Mouse (Mus musculus): ENCODE measurements around the gene Scube1. TPM values are rescaled to one million over a fixed set of nuclear protein-coding genes. Genes with fewer than 3 reads are reported as not detected.

Scube1 gene
- polyA plus RNA-seq, 1 experiment from 2014 or later, result 14.8 TPM

DNA sequence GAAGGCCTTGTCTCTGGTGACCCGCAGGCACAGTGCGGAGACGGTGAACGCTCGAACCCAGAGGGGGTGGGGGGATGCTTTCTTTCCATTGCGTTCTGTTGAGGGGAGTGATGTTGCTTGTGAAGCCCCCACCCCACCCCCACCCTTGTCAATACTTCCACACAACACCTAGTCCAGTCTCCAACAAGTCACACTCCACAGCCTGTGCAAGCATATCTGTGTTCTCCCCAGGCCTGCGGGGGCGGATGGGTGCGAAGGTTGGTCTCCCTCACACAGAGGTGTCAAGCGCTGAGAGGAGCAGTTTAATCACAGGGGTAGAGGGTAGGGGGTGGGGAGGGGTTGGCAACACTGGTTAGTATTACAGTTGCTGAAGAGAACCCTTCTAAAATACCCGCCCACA is 118.6 kb downstream of the Scube1 start:
- H3K4me1 ChIP-seq, result no peaks in the 10 kb centered on the region
- 89% methylated on average over 11 of the region's 11 CpGs for WGBS
- H3K9me3 ChIP-seq, result no peaks in the 10 kb centered on the region
- no peaks in the 10 kb centered on the region for H3K36me3 ChIP-seq (replicated peaks)
- no peaks in the 10 kb centered on the region for H3K27me3 ChIP-seq (replicated peaks)
- H3K9ac ChIP-seq, result no peak overlapping the region
- ATAC-seq (replicated peaks), result no peak
- no peak overlapping the region for H3K4me2 ChIP-seq
- H3K4me3 ChIP-seq, result no peak overlapping the region
- no peak overlapping the region for H3K27ac ChIP-seq

DNA sequence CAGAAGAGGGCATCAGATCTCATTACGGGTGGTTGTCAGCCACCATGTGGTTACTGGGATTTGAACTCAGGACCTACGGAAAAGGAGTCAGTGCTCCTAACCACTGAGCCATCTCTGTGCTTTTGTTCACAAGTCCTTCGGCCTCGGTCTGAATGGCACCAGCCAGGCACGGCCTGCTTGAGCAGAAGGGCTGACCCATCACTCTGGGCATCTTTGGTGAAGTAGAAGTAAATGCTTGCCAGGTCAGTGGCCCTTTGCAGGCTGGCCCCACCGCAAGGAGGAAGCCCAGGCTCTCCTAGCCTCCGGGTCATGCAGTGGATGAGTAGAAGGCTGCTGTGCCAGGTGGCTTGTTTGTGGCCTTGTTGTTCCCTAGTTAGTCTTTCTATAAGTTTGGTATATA is 121.4 kb downstream of the Scube1 start:
- Histone ChIP-seq H3K36me3 (replicated peaks) (no peaks in the 10 kb centered on the region), H3K27me3 (replicated peaks) (no peaks in the 10 kb centered on the region), H3K27ac (no peak overlapping the region), H3K4me1 (no peaks in the 10 kb centered on the region), H3K4me3 (no peak overlapping the region), H3K9ac (no peak overlapping the region), H3K9me3 (no peaks in the 10 kb centered on the region), H3K4me2 (no peak overlapping the region)
- ATAC-seq (replicated peaks), result no peak
- 94% methylated on average over 7 of the region's 7 CpGs for WGBS

DNA sequence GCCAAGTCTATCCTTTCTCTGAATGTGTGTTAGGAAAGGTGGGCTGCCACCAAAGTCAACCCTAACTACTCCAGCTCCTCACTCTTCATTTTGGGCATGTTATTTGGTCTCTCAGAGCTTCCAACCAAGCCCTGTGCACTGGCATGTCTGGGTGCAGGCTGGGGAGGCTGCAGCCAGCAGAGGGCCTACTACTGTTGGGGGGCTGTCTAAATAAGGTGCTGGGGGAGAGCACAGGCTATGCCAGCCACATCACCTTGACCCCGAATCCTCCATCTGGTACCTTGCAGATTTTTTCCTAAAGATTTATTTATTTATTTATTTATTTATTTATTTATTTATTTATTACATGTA is 121.8 kb downstream of the Scube1 start:
- no peaks in the 10 kb centered on the region for H3K9me3 ChIP-seq
- no peaks in the 10 kb centered on the region for H3K4me1 ChIP-seq
- no peak overlapping the region for H3K4me3 ChIP-seq
- no peaks in the 10 kb centered on the region for H3K27me3 ChIP-seq (replicated peaks)
- no peak overlapping the region for H3K9ac ChIP-seq
- 90% methylated on average over 1 of the region's 1 CpGs for WGBS
- H3K36me3 ChIP-seq (replicated peaks), result no peaks in the 10 kb centered on the region
- no peak overlapping the region for H3K27ac ChIP-seq
- no peak overlapping the region for H3K4me2 ChIP-seq
- ATAC-seq (replicated peaks), result no peak

DNA sequence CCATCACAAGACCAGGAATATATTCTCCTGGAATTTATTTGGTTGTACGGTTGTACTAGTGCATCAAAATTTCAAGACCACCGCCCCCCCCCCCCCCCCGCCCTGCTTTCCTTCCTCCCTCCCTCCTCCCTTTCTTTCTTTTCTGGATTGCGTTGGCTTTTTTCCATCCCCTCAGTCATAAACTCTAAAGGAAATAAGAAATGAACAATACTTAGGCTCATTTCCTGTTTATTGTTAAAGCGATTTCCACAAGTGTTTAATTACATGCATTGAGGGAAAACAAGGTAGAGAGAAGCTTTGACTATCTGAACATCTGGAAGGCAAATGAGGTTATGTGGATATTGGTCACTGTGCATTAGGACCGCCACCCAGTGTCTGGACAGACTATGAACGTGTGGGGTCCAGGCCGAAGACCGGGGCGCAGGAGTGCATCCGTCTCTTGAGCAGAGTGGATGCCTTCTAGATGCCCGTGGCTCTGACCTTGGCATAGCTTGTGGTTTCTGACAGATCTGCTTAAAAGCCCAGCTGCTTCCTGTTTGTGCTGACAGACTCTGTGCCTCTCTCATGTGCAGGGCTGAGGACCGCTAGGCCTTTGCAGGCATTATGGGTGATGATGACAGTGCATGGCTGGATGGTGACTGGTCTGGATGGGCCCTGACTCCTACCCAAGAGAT is 122.3 kb downstream of the Scube1 start:
- WGBS, result 87% methylated on average over 13 of the region's 13 CpGs
- ATAC-seq (replicated peaks), result no peak
- no peaks in the 10 kb centered on the region for H3K27me3 ChIP-seq (replicated peaks)
- H3K4me2 ChIP-seq, result no peak overlapping the region
- no peak overlapping the region for H3K4me3 ChIP-seq
- no peaks in the 10 kb centered on the region for H3K36me3 ChIP-seq (replicated peaks)
- no peak overlapping the region for H3K9ac ChIP-seq
- H3K27ac ChIP-seq, result no peak overlapping the region
- no peaks in the 10 kb centered on the region for H3K4me1 ChIP-seq
- no peaks in the 10 kb centered on the region for H3K9me3 ChIP-seq

DNA sequence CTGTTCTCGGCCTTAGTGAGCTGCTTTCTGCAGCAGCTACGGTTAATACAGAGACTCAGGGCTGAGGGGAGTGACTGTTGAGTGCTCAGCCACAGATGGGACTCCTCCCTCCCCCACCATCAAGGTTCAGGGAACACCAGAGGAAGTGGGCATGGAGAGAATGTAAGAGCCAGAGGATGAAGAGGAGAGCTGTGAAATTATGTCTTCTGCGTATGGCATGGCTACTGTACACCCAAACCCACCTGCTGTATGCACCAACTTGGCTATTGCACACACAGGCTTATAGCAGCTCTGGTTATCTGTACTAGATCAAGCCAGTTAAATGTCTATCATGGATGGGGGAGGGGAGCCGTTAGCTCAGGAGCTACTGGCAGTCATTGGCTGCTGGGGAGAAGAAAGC is 123.6 kb downstream of the Scube1 start:
- Histone ChIP-seq H3K27me3 (replicated peaks) (no peaks in the 10 kb centered on the region), H3K4me2 (no peak overlapping the region), H3K4me3 (no peak overlapping the region), H3K9ac (no peak overlapping the region), H3K9me3 (no peaks in the 10 kb centered on the region), H3K27ac (no peak overlapping the region), H3K36me3 (replicated peaks) (no peaks in the 10 kb centered on the region), H3K4me1 (no peaks in the 10 kb centered on the region)
- no peak for ATAC-seq (replicated peaks)
- WGBS, result 78% methylated on average over 4 of the region's 4 CpGs

DNA sequence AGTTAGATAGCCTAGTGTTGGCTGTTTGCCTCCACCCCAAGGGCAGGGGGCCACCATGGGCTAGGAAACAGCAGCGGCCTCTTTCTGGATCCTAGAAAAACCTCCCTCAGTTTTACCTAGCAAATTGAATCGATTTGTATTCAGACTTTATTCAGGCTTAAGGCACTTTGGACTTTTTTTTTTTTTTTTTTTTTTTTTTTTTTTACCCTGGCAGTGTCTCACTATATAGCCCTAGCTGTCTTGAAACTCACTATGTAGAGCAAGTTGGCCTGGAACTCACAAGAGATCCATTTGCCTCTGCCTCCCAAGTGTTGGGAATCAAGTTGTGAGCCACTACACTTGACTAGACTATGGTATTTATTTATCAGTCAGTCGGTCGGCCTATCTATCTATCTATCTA is 128.0 kb downstream of the Scube1 start:
- ATAC-seq (replicated peaks), result no peak
- H3K27ac ChIP-seq, result no peak overlapping the region
- H3K36me3 ChIP-seq (replicated peaks), result no peaks in the 10 kb centered on the region
- no peaks in the 10 kb centered on the region for H3K9me3 ChIP-seq
- H3K4me2 ChIP-seq, result no peak overlapping the region
- H3K9ac ChIP-seq, result no peak overlapping the region
- peaks cover 22% of the 10 kb centered on the region for H3K4me1 ChIP-seq
- no peaks in the 10 kb centered on the region for H3K27me3 ChIP-seq (replicated peaks)
- 90% methylated on average over 4 of the region's 4 CpGs for WGBS
- no peak overlapping the region for H3K4me3 ChIP-seq

DNA sequence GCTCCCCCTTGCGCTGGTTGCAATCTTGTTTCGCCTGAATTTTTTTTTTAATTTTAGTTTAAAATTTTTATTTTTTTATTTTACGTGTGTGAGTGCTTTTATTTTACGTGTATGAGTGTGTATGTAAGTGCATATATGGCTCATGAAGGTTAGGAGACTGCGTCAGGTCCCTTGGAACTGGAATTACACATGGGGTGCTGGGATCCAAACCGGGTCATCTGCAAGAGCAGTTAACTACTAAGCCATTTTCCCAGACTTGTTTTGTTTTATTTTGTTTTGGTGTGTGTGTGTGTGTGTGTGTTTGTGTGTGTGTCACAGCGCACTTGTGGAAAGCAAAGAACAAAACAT is 129.5 kb downstream of the Scube1 start:
- H3K4me2 ChIP-seq, result peak overlapping the region; percentile 65
- H3K4me1 ChIP-seq, result peaks cover 22% of the 10 kb centered on the region
- peak overlapping the region; percentile 76 for H3K4me3 ChIP-seq
- no peaks in the 10 kb centered on the region for H3K9me3 ChIP-seq
- 38% methylated on average over 7 of the region's 7 CpGs for WGBS
- H3K27me3 ChIP-seq (replicated peaks), result no peaks in the 10 kb centered on the region
- H3K36me3 ChIP-seq (replicated peaks), result no peaks in the 10 kb centered on the region
- H3K9ac ChIP-seq, result peak overlapping the region; percentile 32
- H3K27ac ChIP-seq, result peak overlapping the region; percentile 70
- ATAC-seq (replicated peaks), result 0 out of 2 replicates have a peak, but pooled peaks have one; percentile 22

DNA sequence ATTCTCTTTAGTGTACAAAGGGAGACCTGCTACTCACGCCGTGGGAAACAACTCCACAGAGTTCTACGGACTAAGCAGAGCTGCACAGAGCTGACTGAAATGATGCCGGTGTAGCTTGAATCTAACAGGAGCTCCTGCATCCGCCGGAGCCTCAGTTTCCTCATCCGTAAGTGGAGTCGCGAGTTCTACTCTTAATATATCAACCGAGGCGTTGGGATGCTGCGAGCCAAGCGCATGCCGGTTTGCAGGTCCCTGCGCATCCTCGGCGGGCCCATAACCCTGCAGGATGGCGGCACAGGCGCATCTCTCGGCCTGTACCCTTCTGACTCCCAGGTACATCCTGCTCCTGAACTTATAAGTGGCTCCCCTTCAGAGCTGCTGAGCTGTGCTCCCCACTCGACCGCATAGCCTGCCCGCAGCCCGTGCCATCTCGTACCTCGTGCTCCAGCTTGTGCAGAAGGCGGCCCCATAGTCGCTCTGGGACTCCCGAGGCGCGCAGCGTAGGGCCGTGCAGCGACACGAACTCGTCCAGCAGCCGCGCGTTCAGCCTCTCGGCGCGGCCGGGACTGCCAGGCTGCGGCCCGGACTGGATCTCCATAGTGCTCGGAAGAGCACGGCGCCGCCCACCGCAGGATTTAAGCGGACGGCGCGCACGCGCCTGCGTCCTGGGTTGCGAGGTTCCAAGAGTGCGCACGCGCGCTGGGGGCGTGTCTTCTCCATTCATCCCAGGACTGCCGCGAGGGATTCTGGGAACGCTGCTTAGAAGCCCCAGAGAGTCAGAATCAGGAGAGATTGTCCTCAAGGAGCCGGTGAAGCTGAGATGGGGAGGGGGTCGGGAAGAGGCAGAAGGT is 130.1 kb downstream of the Scube1 start, which contains the start of gene Ttll12:
Gene Ttll12 (minus strand): TSS at position 645 of the 851 bp plus-strand sequence.
- H3K9me3 ChIP-seq, result no peaks in the 10 kb centered on the region
- H3K36me3 ChIP-seq (replicated peaks), result no peaks in the 10 kb centered on the region
- no peaks in the 10 kb centered on the region for H3K27me3 ChIP-seq (replicated peaks)
- H3K27ac ChIP-seq, result peak within 1 kb of the TSS; percentile 83
- under 1% methylated on average over 68 of the region's 68 CpGs for WGBS
- peak within 1 kb of the TSS; percentile 65 for H3K4me2 ChIP-seq
- peak within 1 kb of the TSS; percentile 74 for H3K9ac ChIP-seq
- peaks cover 22% of the 10 kb centered on the region for H3K4me1 ChIP-seq
- peak; percentile 95 for ATAC-seq (replicated peaks)
- peak within 1 kb of the TSS; percentile 76 for H3K4me3 ChIP-seq

DNA sequence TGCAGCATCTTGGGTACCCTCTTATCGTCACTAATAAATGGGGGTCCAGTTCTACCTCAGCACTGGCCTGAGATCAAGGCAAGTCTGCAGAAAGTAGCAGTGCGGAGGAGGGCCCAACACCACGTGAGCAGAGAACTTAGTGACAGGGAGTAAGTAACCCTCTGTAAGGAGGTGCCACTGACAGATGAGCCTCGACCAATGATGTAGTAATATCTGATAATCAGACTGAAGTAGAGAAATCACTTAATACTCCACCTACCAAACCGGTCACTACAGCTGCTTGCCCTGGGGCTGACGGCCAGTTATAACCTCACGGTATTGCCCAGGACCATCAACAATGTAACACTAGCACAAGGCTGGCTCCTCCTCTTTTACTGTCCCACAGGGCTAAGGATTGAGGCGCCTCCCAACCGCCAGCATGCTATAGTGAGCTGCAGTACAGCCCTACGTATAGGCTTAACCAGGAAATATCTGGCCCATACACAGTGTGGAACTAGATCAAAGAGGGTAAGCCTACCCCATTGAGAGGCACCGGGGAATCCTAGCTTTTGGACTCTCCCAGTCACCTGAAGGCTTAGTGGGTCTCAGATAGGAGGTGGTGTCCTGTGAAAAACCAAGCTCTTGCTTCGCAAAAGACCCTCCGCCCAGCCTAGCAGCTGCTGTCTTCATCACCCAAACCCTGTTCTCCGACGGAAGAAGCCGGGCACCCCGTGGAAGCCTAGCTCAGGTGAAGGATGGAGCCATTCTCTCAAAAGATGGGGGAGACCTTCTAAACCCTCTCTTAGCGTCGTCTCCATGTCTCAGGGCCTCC is 130.9 kb downstream of the Scube1 start:
- WGBS, result 10% methylated on average over 19 of the region's 19 CpGs
- Histone ChIP-seq H3K27me3 (replicated peaks) (no peaks in the 10 kb centered on the region), H3K9me3 (no peaks in the 10 kb centered on the region), H3K9ac (peak overlapping the region; percentile 74), H3K36me3 (replicated peaks) (no peaks in the 10 kb centered on the region), H3K27ac (no peak overlapping the region), H3K4me3 (peak overlapping the region; percentile 76), H3K4me2 (peak overlapping the region; percentile 65), H3K4me1 (peaks cover 22% of the 10 kb centered on the region)
- ATAC-seq (replicated peaks), result peak; percentile 56

DNA sequence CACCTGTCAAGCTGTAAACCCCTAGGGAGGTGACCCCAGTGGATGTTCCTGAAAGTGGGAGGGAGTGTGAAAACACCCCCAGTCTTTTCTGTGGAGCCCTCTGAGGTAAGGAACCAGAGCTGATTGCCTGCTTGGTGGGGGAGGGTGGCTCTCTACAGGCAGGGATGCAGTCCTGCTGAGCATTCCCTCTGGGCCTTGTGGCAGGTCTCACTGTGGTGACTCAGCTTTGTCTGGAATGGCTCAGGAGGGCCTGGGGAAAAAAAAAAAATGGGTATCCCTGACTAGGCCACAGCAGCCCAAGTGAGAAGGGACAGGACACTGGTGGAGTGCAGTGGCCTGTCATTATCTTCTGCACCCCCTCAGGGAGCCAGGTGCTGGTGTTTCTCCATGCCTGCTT is 131.6 kb downstream of the Scube1 start:
- Histone ChIP-seq H3K9me3 (no peaks in the 10 kb centered on the region), H3K4me3 (peak overlapping the region; percentile 76; the same call in 1 of the 2 replicates), H3K4me1 (peaks cover 22% of the 10 kb centered on the region), H3K36me3 (replicated peaks) (0 out of 2 replicates have a peak, but pooled peaks cover 6% of the 10 kb centered on the region), H3K27ac (no peak overlapping the region), H3K4me2 (peak overlapping the region; percentile 65), H3K9ac (peak overlapping the region; percentile 74; the same call in 1 of the 2 replicates), H3K27me3 (replicated peaks) (no peaks in the 10 kb centered on the region)
- ATAC-seq (replicated peaks), result no peak

DNA sequence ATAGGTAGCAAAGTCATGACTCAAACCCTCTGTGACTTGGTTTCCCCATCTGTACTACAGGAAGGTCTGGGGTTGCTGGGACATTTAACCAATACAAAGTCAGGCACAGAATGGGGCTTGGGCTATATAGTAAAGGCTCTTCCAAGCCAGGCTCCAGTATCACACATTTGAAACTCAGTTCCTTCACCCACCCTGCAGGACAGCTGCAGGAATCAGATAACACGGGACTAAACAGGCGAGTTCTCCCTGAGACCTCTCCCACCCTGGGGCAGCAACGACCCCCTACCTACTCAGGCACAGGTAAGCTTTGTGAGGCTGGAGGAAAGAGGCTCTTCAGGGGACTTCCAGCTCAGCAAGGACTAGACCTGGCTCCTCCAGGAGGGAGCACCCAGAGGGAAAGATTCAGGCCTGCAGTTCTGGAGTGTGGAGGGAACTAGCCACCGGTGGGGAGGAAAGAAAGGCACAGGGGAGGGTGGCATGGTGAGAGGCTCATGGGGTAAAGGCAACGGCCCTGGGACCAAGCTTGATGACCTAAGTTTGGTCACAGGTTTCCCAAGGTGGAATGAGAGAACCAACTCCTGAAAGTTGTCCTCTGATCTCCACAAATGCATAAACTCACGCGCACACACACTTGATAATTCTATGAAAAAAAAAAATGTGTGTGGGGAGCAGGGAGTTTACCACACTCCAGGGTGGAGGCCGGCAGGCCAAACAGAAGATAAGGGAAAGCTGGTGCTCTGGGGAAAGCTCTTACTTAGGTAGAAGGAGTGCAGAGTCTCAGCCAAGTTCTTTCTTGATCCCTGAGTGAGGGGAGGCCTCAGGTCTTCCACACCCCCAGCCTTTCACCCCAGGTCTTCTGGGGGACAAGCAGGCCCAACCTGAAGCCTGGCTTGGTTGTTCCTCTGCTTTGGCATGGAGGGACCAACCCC is 132.3 kb downstream of the Scube1 start:
- Histone ChIP-seq H3K4me1 (peaks cover 22% of the 10 kb centered on the region), H3K4me3 (no peak overlapping the region), H3K9me3 (no peaks in the 10 kb centered on the region), H3K27ac (no peak overlapping the region), H3K36me3 (replicated peaks) (0 out of 2 replicates have a peak, but pooled peaks cover 7% of the 10 kb centered on the region), H3K27me3 (replicated peaks) (no peaks in the 10 kb centered on the region), H3K4me2 (peak overlapping the region; percentile 65; the same call in 1 of the 2 replicates), H3K9ac (no peak overlapping the region)
- no peak for ATAC-seq (replicated peaks)
- 86% methylated on average over 8 of the region's 8 CpGs for WGBS

Data from midbrain, embryonic 15.5 days (tissue).